In genomic region chr13:75754398-75754797, GRCm38 (mm10) we compare ENCODE assay signal across 14 mouse cellular contexts. TPM values are rescaled to one million over a fixed set of nuclear protein-coding genes. Genes with fewer than 3 reads are reported as not detected.
DNase-seq lines count a peak whose midpoint lies in the region; ATAC-seq and TF ChIP-seq lines count a peak whose summit lies in the region.
"Had no signal": no experiment of that assay in that cellular context is flagged by ENCODE, and none has a peak within 500 bp of the region (broad histone marks: within the 10 kb centered on the region; RNA-seq: fewer than 3 reads in every experiment).

No protein-coding gene starts in this region.

- H3K4me3 ChIP-seq in embryonic fibroblast, embryonic 13.5 days (ENCODE audit: insufficient read depth, low read length), result no peak overlapping the region
- H3K4me3 ChIP-seq in hindbrain, embryonic 12.5 days, result no peak overlapping the region
- H3K4me3 ChIP-seq: heart, embryonic 12.5 days; liver, embryonic 12.5 days had no signal

- DNase-seq in gastrocnemius, adult 18-20 months (ENCODE audit: low spot score), result peak; percentile 44
- DNase-seq in gastrocnemius, postnatal 36 days, result no peak
- peak; percentile 17 for DNase-seq in right cerebral cortex, postnatal 25 days
- DNase-seq in right cerebral cortex, postnatal 4 days, result no peak
- DNase-seq in telencephalon, adult 2 months (ENCODE audit: low read depth, low spot score), result peak; percentile 35
- DNase-seq: adrenal gland, adult 8-10 months; heart, postnatal 4 days; kidney, postnatal 10 days had no signal

- no peak overlapping the region for H3K9ac ChIP-seq in hindbrain, embryonic 12.5 days
- H3K9ac ChIP-seq: heart, embryonic 12.5 days; liver, embryonic 12.5 days had no signal

- 93% methylated on average over 5 of the region's 5 CpGs for WGBS in hindbrain, embryonic 12.5 days

- peak overlapping the region; percentile 86; the same call in 1 of the 2 replicates for H3K27ac ChIP-seq in embryonic fibroblast, embryonic 13.5 days (ENCODE audit: insufficient read depth, low read length)
- no peak overlapping the region for H3K27ac ChIP-seq in hindbrain, embryonic 12.5 days
- H3K27ac ChIP-seq: liver, embryonic 12.5 days had no signal

- TF ChIP-seq POLR2A in embryonic fibroblast, embryonic 13.5 days (IDR thresholded peaks at IDR 0.05; ENCODE audit: low read depth, low read length), result no peak

- H3K36me3 ChIP-seq in hindbrain, embryonic 12.5 days, result no peaks in the 10 kb centered on the region

- intact Hi-C loops in gastrocnemius, postnatal 36 days (cut with DNase I), result no loop called here

- no peak overlapping the region for H3K4me2 ChIP-seq in hindbrain, embryonic 12.5 days (replicated peaks)
- H3K4me2 ChIP-seq: heart, embryonic 12.5 days; liver, embryonic 12.5 days had no signal

- no peaks in the 10 kb centered on the region for H3K27me3 ChIP-seq in hindbrain, embryonic 12.5 days
- H3K27me3 ChIP-seq: CH12.LX; heart, embryonic 12.5 days; liver, embryonic 12.5 days had no signal

- TF ChIP-seq CTCF in embryonic fibroblast, embryonic 13.5 days (IDR thresholded peaks at IDR 0.05; ENCODE audit: borderline replicate concordance, insufficient read depth, low read length), result no peak

- no peak for ATAC-seq in hindbrain, embryonic 12.5 days (ENCODE audit: low FRiP score)
- ATAC-seq: liver, embryonic 12.5 days; lung, postnatal 0 days had no signal

- H3K4me1 ChIP-seq in embryonic fibroblast, embryonic 13.5 days (ENCODE audit: control insufficient read depth, insufficient read depth, low read length), result peaks cover 14% of the 10 kb centered on the region
- H3K4me1 ChIP-seq in hindbrain, embryonic 12.5 days, result no peaks in the 10 kb centered on the region

- H3K9me3 ChIP-seq in hindbrain, embryonic 12.5 days (replicated peaks), result no peaks in the 10 kb centered on the region
- H3K9me3 ChIP-seq: heart, embryonic 12.5 days; liver, embryonic 12.5 days had no signal

RNA-seq across cellular contexts. Expression of gene Ell2, which starts 47.8 kb away (rescaled TPM):
- 10 to 100 TPM; 43.5 to 57.4 TPM for total RNA-seq in gastrocnemius, adult 18-20 months (2021)
- total RNA-seq in gastrocnemius, postnatal 36 days (2021), result 10 to 100 TPM; 24.4 to 34.0 TPM
- 67.4 and 80.7 TPM in 2 replicates for polyA plus RNA-seq in embryonic fibroblast, embryonic 13.5 days (2011; ENCODE audit: insufficient read length, low read depth, missing spikeins)
- polyA plus RNA-seq in hindbrain, embryonic 12.5 days (2016; fragmentation: Nextera tagmentation; extraction: Ambion mirVana), result 7.8 and 8.4 TPM in 2 replicates

Comparison
In these comparisons a context has a peak if more than half of its experiments do, and no peak if none do; other contexts are left out.
1. DNase-seq: peak in gastrocnemius, adult 18-20 months (single experiment), right cerebral cortex, postnatal 25 days (single experiment) and telencephalon, adult 2 months (single experiment); none in gastrocnemius, postnatal 36 days (0 of 2) and right cerebral cortex, postnatal 4 days (single experiment).